Mouse (Mus musculus) G1E (cell line): ENCODE measurements around the gene Sh3rf3.

ENCODE experiments used
- CTCF ChIP-seq: IDR thresholded peaks from 2 replicates; pipeline ENCODE4 v1.5.1; 2012; ENCODE audit warnings: low read depth, low read length, inconsistent platforms, mixed read lengths
- GATA1 ChIP-seq: IDR thresholded peaks from 2 replicates; pipeline ENCODE4 v1.6.1; 2012; ENCODE audit warnings: borderline replicate concordance, low read length, inconsistent platforms, mixed read lengths
- TAL1 ChIP-seq: conservative IDR thresholded peaks from 2 replicates; pipeline ENCODE4 v1.6.1; 2012; ENCODE audit warnings: low read depth, low read length, inconsistent platforms, mixed read lengths

GRCm38 (mm10) chr10:58813801-58814191 lies 637 bp downstream of the Sh3rf3 start:
- no peak for TF ChIP-seq TAL1
- no peak for TF ChIP-seq CTCF
- no peak for TF ChIP-seq GATA1
